Mouse (Mus musculus): ENCODE results near the gene Cacng3. TPM values are rescaled to one million over a fixed set of nuclear protein-coding genes. Genes with fewer than 3 reads are reported as not detected.

The Cacng3 gene
- polyA plus RNA-seq (2012; rRNA removed) = 6.4 and 7.1 TPM in 2 replicates

DNA sequence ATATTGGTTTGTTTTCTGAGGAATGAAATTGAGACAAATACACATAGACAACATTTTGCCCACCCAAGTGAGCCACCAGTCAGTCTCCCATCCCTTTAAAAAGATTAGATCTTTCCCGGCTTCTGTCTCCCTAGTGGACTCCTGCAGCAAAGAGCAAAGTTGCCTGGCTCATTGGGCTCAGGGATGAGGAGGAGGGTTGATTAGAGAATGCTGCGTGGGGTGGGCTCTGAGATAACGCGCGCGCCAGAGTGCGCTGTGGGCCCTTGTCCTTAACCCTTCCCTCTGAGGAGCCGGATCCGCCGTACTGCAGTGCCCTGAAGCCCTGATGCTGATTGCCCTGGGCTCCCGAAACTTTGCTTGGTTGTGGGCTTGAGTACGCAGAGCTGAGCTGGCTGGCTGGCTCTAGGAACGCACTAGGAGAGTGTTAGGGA lies at the start of gene Cacng3:
Cacng3 (plus strand) TSS at position 51 of the 431 bp plus-strand sequence.
- WGBS = 7% methylated on average over 13 of the region's 13 CpGs
- TF ChIP-seq CTCF (IDR thresholded peaks at IDR 0.05; ENCODE audit: borderline replicate concordance, insufficient read depth, low read depth, low read length) (no peak), POLR2A (IDR thresholded peaks at IDR 0.05; ENCODE audit: borderline replicate concordance, insufficient read depth, low read length) (no peak)
- peak within 1 kb of the TSS; percentile 48 for H3K4me3 ChIP-seq (replicated peaks; ENCODE audit: insufficient read depth, low read depth, low read length)
- no peak within 1 kb of the TSS for H3K27ac ChIP-seq (ENCODE audit: insufficient read depth, low read length)
- H3K4me1 ChIP-seq (ENCODE audit: control insufficient read depth, insufficient read depth, low read length) = peaks cover 4% of the 10 kb centered on the region
- no peaks in the 10 kb centered on the region; the same call in 1 of the 2 replicates for H3K27me3 ChIP-seq (ENCODE audit: control insufficient read depth, insufficient read depth, low read length)
- no peak for DNase-seq

DNA sequence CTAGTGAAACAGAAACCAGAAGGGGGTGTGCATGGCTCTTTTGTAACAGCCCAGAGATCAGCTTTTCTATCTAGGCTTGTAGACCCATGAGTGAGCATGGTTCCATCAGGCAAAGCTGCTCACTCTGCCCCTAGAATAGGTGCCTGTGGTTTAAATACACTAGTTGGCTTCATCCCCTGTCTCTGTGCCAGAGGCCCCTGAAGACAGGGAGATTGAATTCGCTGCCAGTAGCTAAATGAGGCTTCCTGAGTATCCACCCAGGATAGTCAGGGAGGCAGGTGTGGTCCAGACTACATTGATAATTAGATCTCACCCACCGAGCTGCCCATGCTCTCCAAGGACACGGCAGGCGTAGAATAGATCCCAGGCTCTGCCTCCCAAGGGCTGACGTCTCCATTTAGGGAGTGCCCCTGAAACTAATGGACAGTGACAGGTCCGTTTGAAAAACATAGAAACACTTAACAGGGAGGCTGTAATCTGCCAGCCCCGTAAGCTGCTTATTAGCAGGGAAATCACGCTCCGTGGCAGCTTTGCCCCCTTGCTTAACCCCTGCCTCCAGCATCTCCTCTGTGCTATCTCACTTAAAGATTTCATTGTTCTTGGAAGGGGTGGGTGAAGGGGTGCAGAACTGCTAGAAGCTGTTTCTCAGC lies 48.0 kb upstream of the Cacng3 start:
- WGBS = 12% methylated on average over 9 of the region's 9 CpGs
- Histone ChIP-seq H3K27ac (ENCODE audit: insufficient read depth, low read length) (no peak overlapping the region), H3K4me3 (replicated peaks; ENCODE audit: insufficient read depth, low read depth, low read length) (no peak overlapping the region), H3K4me1 (ENCODE audit: control insufficient read depth, insufficient read depth, low read length) (peaks cover 8% of the 10 kb centered on the region; the same call in 1 of the 2 replicates), H3K27me3 (ENCODE audit: control insufficient read depth, insufficient read depth, low read length) (no peaks in the 10 kb centered on the region)
- TF ChIP-seq POLR2A (IDR thresholded peaks at IDR 0.05; ENCODE audit: borderline replicate concordance, insufficient read depth, low read length) (no peak), CTCF (IDR thresholded peaks at IDR 0.05; ENCODE audit: borderline replicate concordance, insufficient read depth, low read depth, low read length) (no peak)
- DNase-seq = peak; percentile 39 to 62

DNA sequence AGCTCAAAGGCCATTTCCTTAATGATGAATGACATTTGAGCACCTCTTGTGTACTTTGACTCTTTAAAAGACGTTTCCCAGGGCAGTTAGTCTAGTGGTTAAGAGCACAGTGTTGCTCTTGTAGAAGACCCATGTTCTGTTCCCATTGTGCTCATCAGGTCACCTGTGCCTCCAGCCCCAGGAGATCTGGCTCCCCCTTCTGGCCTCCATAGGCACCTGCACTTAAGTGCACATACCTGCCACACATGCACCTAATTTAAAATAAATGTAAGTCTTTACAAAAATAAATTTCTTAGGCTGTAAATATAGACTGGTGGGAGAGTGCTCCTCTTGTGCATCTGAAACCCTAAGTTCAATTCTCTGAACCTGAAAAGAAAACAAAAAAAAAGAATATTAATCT lies 46.5 kb upstream of the Cacng3 start:
- 88% methylated on average over 1 of the region's 1 CpGs for WGBS
- Histone ChIP-seq H3K27ac (ENCODE audit: insufficient read depth, low read length) (no peak overlapping the region), H3K4me1 (ENCODE audit: control insufficient read depth, insufficient read depth, low read length) (peaks cover 8% of the 10 kb centered on the region; the same call in 1 of the 2 replicates), H3K4me3 (replicated peaks; ENCODE audit: insufficient read depth, low read depth, low read length) (no peak overlapping the region), H3K27me3 (ENCODE audit: control insufficient read depth, insufficient read depth, low read length) (no peaks in the 10 kb centered on the region)
- TF ChIP-seq POLR2A (IDR thresholded peaks at IDR 0.05; ENCODE audit: borderline replicate concordance, insufficient read depth, low read length) (no peak), CTCF (IDR thresholded peaks at IDR 0.05; ENCODE audit: borderline replicate concordance, insufficient read depth, low read depth, low read length) (no peak)
- DNase-seq = no peak

DNA sequence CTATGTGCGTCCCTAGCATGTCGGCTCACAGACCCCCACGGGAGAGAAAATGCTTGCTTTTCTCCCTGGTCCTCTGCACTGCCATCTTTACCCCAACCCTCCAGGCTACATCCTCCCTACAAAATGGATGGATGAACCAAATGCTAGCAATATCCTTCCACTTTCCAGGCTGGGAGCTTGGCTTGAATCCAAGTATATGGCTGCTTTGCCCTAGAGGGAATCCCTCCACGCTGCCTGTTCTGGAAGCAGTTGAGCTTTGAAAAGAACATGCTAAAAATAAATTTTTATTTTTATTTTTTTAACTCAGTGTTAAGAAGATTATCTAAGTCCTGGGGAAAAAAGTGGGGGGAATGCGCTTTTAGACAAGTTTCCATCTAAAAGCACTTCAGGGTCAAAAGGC lies 42.2 kb upstream of the Cacng3 start:
- no peaks in the 10 kb centered on the region for H3K27me3 ChIP-seq (ENCODE audit: control insufficient read depth, insufficient read depth, low read length)
- TF ChIP-seq CTCF (IDR thresholded peaks at IDR 0.05; ENCODE audit: borderline replicate concordance, insufficient read depth, low read depth, low read length) (no peak), POLR2A (IDR thresholded peaks at IDR 0.05; ENCODE audit: borderline replicate concordance, insufficient read depth, low read length) (no peak)
- 83% methylated on average over 5 of the region's 5 CpGs for WGBS
- H3K4me1 ChIP-seq (ENCODE audit: control insufficient read depth, insufficient read depth, low read length) = peaks cover 6% of the 10 kb centered on the region
- no peak overlapping the region for H3K4me3 ChIP-seq (replicated peaks; ENCODE audit: insufficient read depth, low read depth, low read length)
- no peak overlapping the region for H3K27ac ChIP-seq (ENCODE audit: insufficient read depth, low read length)
- DNase-seq = peak in 1 of 2 experiments; percentile 24

DNA sequence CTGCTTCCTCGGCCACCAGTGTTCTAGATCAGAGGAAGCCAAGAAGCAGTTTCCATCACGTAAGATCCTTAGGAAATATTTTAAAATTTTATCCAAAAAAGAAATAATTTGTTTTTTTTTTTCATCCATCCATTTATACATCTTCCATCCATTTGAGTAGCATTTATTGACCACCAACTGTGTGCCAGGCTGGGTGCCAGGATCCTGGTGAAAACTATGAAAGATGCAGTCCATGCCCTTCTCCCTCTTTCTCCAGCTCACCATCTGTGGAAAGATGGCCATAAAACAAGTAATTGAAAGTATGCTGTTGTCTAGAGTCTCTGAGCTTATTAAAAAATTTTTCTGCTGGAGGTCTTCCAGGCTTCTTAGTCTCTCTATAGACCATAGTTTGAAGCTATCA lies 39.9 kb upstream of the Cacng3 start:
- peak; percentile 60 to 62 for DNase-seq

DNA sequence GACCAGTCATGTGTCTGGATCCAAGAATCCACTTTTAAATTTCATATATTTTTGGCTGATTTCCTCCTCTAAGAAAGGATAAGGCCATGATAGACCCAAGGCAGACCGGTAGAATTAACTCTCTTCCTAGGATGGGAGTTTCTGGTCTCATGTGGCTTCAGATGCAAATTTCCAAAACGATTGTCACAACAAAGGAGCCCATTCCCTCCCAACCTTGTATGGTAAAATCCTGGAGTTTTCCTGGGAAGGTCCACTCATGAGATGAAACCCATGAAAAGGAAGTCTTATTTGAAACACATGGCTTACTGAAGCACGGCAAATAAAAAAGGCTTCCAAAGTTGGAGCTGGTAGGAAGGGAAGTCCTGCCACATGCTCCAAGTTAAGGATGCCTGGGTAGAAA lies 39.1 kb upstream of the Cacng3 start:
- DNase-seq = no peak
- WGBS = 78% methylated on average over 3 of the region's 3 CpGs
- Histone ChIP-seq H3K27ac (ENCODE audit: insufficient read depth, low read length) (no peak overlapping the region), H3K27me3 (ENCODE audit: control insufficient read depth, insufficient read depth, low read length) (no peaks in the 10 kb centered on the region), H3K4me3 (replicated peaks; ENCODE audit: insufficient read depth, low read depth, low read length) (no peak overlapping the region), H3K4me1 (ENCODE audit: control insufficient read depth, insufficient read depth, low read length) (peaks cover 6% of the 10 kb centered on the region)
- TF ChIP-seq CTCF (IDR thresholded peaks at IDR 0.05; ENCODE audit: borderline replicate concordance, insufficient read depth, low read depth, low read length) (no peak), POLR2A (IDR thresholded peaks at IDR 0.05; ENCODE audit: borderline replicate concordance, insufficient read depth, low read length) (no peak)

More for the DNA sequence above, 39.9 kb upstream of the Cacng3 start:
- Histone ChIP-seq H3K4me1 (ENCODE audit: control insufficient read depth, insufficient read depth, low read length) (peaks cover 6% of the 10 kb centered on the region), H3K27ac (ENCODE audit: insufficient read depth, low read length) (no peak overlapping the region), H3K27me3 (ENCODE audit: control insufficient read depth, insufficient read depth, low read length) (no peaks in the 10 kb centered on the region), H3K4me3 (replicated peaks; ENCODE audit: insufficient read depth, low read depth, low read length) (no peak overlapping the region)
- TF ChIP-seq POLR2A (IDR thresholded peaks at IDR 0.05; ENCODE audit: borderline replicate concordance, insufficient read depth, low read length) (no peak), CTCF (IDR thresholded peaks at IDR 0.05; ENCODE audit: borderline replicate concordance, insufficient read depth, low read depth, low read length) (no peak)
- 66% methylated on average over 2 of the region's 2 CpGs for WGBS

DNA sequence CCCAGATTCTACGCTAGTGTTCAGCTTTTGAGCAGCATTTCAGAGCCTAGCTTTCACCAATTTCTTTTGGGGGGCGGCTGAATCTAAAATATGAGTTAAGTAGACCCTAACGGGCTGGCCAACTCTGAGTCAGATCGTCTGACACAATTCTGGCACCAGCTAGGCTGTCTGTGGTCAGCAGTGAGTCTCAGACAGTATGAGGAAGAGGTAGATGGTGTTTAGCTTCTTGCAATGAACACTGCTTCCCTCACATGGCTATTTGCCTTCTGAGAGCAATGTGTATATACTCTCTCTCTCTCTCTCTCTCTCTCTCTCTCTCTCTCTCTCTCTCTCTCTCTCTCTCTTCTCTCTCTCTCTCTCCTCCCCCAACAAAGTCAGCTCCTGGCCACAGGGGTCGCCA lies 37.3 kb upstream of the Cacng3 start:
- TF ChIP-seq CTCF (IDR thresholded peaks at IDR 0.05; ENCODE audit: borderline replicate concordance, insufficient read depth, low read depth, low read length) (no peak), POLR2A (IDR thresholded peaks at IDR 0.05; ENCODE audit: borderline replicate concordance, insufficient read depth, low read length) (no peak)
- DNase-seq = no peak
- Histone ChIP-seq H3K27ac (ENCODE audit: insufficient read depth, low read length) (no peak overlapping the region), H3K4me3 (replicated peaks; ENCODE audit: insufficient read depth, low read depth, low read length) (no peak overlapping the region), H3K4me1 (ENCODE audit: control insufficient read depth, insufficient read depth, low read length) (peaks cover 6% of the 10 kb centered on the region), H3K27me3 (ENCODE audit: control insufficient read depth, insufficient read depth, low read length) (no peaks in the 10 kb centered on the region)
- WGBS = 64% methylated on average over 5 of the region's 5 CpGs

DNA sequence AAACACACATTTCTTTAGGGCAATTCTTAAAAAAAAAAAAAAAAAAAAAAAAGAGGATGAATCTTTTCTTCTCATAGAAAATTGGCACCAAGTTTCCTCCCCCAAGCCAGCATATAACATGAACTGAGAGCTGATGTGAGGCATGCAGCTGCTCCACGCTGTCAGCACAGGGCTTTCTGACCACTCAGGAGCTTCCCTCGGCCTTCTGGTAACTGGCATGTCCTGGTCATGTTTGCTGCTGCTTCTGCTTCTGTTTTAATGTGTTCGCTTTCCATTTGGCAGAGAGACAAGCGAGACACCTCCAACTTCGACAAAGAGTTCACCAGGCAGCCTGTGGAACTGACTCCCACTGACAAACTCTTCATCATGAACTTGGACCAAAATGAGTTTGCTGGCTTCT lies 36.8 kb upstream of the Cacng3 start:
- Histone ChIP-seq H3K27ac (ENCODE audit: insufficient read depth, low read length) (no peak overlapping the region), H3K4me3 (replicated peaks; ENCODE audit: insufficient read depth, low read depth, low read length) (no peak overlapping the region), H3K4me1 (ENCODE audit: control insufficient read depth, insufficient read depth, low read length) (peaks cover 6% of the 10 kb centered on the region), H3K27me3 (ENCODE audit: control insufficient read depth, insufficient read depth, low read length) (no peaks in the 10 kb centered on the region)
- 63% methylated on average over 5 of the region's 5 CpGs for WGBS
- TF ChIP-seq POLR2A (IDR thresholded peaks at IDR 0.05; ENCODE audit: borderline replicate concordance, insufficient read depth, low read length) = no peak
- TF ChIP-seq CTCF (IDR thresholded peaks at IDR 0.05; ENCODE audit: borderline replicate concordance, insufficient read depth, low read depth, low read length) = no peak
- DNase-seq = no peak

Data from cerebellum, adult 2 months (tissue).